ENCODE assay signal across 29 mouse cellular contexts in genomic region chr6:38458075-38458474, GRCm38 (mm10).
"Had no signal": no experiment of that assay in that cellular context is flagged by ENCODE, and none has a peak within 500 bp of the region (broad histone marks: within the 10 kb centered on the region; RNA-seq: fewer than 3 reads in every experiment).

No protein-coding gene starts in this region.

- H3K4me3 ChIP-seq: embryonic facial prominence, embryonic 10.5 days; embryonic facial prominence, embryonic 12.5 days; embryonic facial prominence, embryonic 13.5 days; embryonic facial prominence, embryonic 15.5 days; erythroblast, embryonic 14.5 days; forebrain, embryonic 10.5 days; forebrain, embryonic 12.5 days; forebrain, embryonic 13.5 days; forebrain, embryonic 15.5 days; gastrocnemius, adult 2 months; heart, adult 2 months had no signal

- H3K4me1 ChIP-seq: embryonic facial prominence, embryonic 10.5 days; embryonic facial prominence, embryonic 12.5 days; embryonic facial prominence, embryonic 13.5 days; embryonic facial prominence, embryonic 15.5 days; forebrain, embryonic 10.5 days; forebrain, embryonic 12.5 days; forebrain, embryonic 13.5 days; forebrain, embryonic 15.5 days had no signal

- H3K4me2 ChIP-seq: embryonic facial prominence, embryonic 12.5 days; embryonic facial prominence, embryonic 13.5 days; embryonic facial prominence, embryonic 15.5 days; forebrain, embryonic 12.5 days; forebrain, embryonic 13.5 days; forebrain, embryonic 15.5 days had no signal

- H3K27me3 ChIP-seq: embryonic facial prominence, embryonic 12.5 days; embryonic facial prominence, embryonic 13.5 days; embryonic facial prominence, embryonic 15.5 days; forebrain, embryonic 12.5 days; forebrain, embryonic 13.5 days; forebrain, embryonic 15.5 days had no signal

- H3K27ac ChIP-seq: embryonic facial prominence, embryonic 10.5 days; embryonic facial prominence, embryonic 12.5 days; embryonic facial prominence, embryonic 13.5 days; embryonic facial prominence, embryonic 15.5 days; forebrain, embryonic 10.5 days; forebrain, embryonic 12.5 days; forebrain, embryonic 13.5 days; forebrain, embryonic 15.5 days; gastrocnemius, adult 2 months; heart, adult 2 months had no signal

- ATAC-seq: forebrain, embryonic 13.5 days; forebrain, embryonic 14.5 days; forebrain, embryonic 15.5 days; forebrain, embryonic 16.5 days; forebrain, postnatal 0 days had no signal

- DNase-seq: cerebellum, adult 2 months; cerebellum, adult 8-10 months; cerebellum, adult 9-10 months; cerebellum, adult 9-11 months; cerebellum, postnatal 10 days; cerebellum, postnatal 14 days; cerebellum, postnatal 25 days; cerebellum, postnatal 36 days; embryo, embryonic 11 days; forebrain, postnatal 0 days; gastrocnemius, adult 2 months; gastrocnemius, postnatal 10 days; gastrocnemius, postnatal 14 days; gastrocnemius, postnatal 25 days; gastrocnemius, postnatal 36 days; heart, adult 11 months; heart, adult 18-20 months; heart, adult 2 months had no signal

- H3K9me3 ChIP-seq: embryonic facial prominence, embryonic 10.5 days; embryonic facial prominence, embryonic 12.5 days; embryonic facial prominence, embryonic 13.5 days; embryonic facial prominence, embryonic 15.5 days; forebrain, embryonic 10.5 days; forebrain, embryonic 12.5 days; forebrain, embryonic 13.5 days; forebrain, embryonic 15.5 days had no signal

- H3K9ac ChIP-seq: embryonic facial prominence, embryonic 12.5 days; embryonic facial prominence, embryonic 13.5 days; embryonic facial prominence, embryonic 15.5 days; forebrain, embryonic 12.5 days; forebrain, embryonic 13.5 days; forebrain, embryonic 15.5 days; forebrain, postnatal 0 days had no signal
